Mouse (Mus musculus) spleen, postnatal 4 days (tissue): ENCODE measurements around the gene Letm1.

Experiments
- DNase-seq, 2 experiments: peaks; one replicate each; pipeline ENCODE4 v3.0.0; 2022; ENCODE audit warnings: low spot score in 2 of 2

Gene Letm1

DNA sequence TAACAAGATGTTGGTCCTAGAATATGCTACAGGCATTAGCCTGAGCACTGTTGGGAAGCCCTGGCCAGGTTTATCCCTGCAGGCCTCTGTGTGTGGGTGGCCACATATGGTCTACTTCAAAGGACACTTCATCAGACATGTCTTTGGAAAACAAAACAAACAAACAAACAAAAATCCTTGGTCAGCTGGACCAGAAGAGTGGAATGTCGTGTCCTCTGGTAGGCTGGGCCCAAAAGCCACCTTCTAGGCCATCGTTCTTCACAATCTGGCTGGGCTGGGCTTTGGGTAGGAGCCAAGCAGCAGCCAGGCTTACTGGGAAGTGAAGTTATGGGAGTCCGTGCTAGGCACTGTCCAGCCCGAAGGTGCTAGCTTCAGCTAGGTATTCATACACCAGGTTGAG, 75.5 kb downstream of the Letm1 start:
- no peak for DNase-seq

DNA sequence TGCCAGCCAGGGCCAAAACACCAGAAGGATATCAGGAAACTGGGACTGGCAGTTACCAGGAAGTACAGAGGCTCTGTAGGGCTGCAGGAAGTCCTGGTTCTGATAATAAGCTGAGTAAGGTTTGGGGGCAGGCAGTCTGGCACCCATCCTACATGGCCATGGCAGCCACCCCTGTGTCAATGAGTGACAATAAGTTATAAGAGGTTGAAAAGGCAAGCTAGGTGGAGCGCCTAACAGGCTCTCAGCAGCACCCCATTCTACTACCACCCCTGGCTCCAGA, 76.3 kb downstream of the Letm1 start:
- no peak for DNase-seq

DNA sequence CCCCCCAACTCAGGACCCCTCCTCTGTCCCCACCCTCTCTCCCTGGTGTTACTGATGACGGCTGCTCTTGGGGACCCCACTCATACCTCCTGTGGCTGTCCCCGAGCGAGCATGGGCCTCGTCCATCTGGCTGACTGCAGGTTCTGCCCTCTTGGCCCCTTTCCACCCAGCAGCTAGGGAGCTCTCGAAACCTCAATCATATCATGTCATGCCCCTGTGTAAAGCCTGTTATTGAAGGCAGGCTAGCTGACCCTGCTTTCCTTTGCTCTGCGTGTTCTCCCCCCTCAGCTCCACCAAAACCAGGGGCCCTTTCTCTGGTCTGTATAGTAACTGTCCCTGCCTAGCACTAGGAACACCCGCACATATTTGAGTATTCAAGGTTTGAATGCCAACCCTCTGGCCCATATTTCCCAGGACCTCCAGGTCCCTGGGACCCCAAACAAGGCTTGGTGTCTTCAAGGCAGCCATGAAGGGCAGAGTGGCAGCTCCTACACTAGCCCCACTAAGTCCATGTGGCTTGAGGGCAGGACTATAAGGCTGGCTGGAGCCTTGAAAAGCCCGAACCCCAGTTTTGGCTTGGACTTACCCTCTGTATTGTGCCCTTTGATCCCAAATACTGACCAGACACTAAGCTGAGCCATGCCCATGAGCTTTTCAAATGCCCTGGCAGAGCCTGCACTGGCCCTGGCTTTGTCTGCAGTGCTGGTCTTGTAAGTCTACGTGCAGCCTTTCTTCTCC, 76.8 kb downstream of the Letm1 start:
- DNase-seq, result no peak

DNA sequence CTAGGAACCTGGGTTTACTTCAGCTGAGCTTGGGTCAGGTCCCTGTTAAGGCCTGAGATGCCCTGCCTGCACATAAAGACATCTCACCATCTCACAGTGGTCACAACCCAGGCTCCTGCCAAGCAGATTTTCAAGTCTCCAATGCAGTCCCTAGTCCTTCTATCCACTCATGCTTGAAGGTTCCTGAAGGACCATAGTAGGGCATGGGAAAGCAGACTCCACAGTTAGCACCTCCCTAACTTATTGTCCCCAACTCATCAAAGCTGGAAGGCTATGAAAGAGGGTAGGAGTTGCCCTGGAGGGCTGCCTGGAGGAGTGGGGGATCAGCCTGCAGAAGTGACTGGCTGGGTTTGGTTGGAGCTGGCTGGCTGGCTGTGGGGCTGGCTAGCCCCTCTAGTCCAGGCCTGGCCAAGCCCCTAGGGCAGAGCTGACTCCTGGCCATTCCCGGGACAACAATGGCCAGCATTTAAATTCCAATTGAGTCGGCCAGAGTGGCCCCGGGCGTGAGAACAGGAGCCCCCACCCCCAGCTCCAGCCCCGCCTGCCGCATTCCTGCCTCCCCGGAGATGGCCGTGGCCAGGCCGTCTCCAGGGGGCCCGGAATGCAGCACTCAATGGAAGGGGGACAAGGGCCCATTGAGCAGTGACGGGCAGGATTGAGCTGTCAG, 77.5 kb downstream of the Letm1 start:
- no peak for DNase-seq

DNA sequence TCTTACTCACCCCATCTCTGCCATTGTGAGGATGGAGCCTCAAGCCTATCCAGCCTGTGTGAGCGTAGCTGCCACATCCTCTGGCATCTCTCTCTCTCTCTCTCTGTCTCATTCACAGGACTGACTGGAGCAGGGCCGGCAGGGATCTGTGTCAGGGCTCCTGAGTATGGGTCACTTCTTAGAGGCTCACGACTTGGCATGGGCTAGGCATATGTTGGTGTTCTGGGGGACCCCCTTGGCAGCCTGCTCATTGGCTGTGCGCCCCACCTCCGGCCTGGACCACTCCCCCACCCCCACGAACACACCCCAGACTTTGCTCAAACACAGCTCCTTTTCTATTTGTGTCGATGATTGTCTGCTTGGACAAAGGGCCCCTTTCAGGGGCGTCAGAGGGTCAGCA, 78.6 kb downstream of the Letm1 start:
- DNase-seq, result no peak

DNA sequence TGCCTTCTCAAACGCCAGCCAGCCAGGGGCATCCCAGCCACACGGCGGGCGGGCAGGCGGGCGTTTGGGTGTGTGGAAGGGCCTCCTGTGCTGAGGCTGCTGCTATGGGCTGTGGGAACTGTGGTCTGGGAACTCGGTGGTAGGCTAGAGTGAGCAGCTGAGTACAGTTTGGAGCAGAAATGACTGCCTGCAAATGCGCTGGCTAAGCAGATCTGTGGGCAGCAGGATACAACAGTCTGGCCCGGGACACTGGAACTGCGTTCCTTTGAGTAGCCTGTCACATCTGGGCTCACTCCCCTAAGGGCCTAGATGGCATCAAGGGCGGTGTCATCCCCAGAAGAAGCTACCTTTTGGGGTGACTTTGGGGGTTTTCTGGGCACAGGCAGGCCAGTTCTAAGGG, 80.8 kb downstream of the Letm1 start:
- no peak for DNase-seq

DNA sequence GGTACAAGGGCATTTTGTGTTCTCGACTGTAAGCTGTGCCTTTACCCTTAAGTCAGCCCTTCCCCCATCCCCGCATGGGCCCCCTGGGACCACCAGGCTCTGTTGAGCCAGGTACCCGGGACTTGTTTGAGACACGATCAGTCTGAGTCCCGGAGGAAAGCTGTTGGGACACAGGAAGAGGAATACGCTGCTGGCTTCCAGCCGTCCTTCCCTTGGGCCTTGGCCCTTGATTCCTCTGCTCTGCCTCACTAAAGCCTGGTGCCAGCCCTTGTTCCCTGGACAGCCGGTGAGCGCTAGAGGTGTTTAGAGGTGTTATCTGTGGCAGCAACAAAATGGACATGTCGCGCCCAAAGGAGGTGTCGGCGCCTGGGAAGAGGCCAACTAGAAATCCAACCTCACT, 82.6 kb downstream of the Letm1 start:
- no peak for DNase-seq

DNA sequence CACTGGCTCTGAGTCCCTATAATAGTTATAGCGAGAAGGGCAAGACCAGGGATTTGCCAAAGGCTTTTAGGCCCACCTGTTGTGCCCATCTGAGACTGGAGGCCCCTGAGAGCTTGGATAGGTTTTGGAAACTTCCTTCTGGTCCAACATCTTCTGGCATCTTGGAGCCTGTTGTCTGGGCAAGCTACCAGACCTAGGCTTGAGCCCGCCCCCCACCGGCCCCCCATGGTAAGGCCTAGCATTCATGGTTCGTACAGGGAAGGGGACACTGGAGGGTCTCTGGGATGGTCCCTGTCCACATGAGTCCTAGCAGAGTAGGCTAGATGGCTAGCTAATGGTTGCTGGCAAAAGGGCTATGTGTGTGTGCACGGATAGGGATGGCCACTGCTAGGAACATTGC, 83.9 kb downstream of the Letm1 start:
- DNase-seq, result no peak

DNA sequence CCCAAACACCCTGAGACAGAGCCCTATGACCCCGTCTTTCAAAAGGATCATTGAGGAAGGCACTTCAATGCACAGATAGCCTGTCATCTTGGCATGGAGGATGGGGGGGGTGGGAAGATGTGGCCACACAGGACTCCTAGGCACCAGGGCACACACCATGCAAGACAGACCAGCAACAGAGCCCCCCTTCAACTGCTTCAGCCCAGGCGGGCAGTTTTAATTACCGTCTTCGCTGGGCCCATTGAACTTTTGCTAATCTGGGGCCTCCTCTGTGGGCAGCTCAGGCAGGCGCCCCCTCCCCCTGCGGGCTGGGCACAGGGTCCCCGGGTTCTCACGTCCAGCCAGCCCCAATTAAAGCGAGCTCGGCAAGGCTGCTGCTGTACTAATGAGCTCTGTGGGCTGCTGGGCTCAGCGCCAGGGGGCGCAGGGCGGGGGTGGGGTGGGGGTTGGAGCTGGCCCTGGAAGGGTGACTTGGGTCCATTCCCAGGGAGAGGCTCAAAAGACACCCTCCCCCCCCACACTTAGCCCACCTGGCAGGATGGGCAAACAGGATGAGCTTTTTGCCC, 84.6 kb downstream of the Letm1 start:
- no peak for DNase-seq

DNA sequence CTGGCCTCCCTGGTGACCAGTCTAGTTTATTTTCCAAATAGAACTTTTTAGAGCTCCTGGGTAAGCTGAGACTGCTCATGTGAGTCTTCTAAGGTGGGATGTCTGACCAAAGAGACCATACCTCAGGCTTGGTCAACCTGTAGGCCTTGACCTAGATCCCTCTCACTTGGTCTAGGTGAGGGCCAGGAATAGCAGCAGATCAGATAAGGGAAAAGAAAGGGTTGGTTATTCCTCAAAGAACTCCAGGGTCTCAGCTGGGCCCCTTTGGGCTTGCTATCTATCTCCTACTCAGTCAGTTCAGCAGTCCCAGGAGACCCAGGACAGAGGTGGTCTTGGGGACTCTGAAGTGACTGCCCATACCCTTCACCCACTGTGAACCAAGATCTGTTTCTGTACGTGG, 85.1 kb downstream of the Letm1 start:
- DNase-seq, result no peak

DNA sequence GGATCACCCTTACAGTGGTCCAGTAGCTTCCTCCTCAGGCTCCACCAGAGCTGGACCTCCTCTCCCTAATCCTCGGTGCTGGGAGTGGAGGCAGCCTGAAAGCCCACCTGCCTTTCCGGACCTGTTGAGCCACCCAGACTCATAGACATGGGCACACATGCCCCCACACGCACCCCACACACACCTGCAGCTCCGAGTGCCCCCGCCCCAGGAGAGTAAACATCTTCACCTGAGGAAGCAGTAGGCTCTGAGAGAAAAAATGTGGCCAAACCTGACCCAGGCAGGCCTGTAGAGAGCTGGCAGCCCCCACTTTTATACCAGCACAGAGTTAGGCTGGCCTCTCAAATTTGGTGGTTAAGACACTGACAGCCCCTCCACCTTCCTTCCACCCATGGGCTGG, 86.2 kb downstream of the Letm1 start:
- no peak for DNase-seq

DNA sequence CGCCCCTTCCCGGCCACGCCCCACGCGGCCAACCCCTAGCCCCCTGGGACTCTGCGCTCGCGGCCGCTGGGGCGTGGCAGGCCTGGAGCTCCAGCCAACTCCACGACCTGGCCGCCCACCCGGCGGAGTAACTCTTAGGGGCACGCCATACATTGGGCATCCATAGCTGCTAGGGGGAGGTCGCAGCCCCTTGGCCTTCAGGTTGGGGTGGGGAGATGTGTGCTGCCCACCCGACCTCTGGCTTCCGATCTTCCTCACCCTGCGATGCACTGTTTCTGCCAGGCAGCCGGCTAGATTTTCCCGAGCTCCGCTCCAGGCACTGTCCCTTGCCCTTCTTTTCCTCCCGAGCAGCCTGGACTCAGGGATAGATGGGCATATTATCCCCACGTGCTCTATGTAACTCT, 86.9 kb downstream of the Letm1 start:
- no peak for DNase-seq

DNA sequence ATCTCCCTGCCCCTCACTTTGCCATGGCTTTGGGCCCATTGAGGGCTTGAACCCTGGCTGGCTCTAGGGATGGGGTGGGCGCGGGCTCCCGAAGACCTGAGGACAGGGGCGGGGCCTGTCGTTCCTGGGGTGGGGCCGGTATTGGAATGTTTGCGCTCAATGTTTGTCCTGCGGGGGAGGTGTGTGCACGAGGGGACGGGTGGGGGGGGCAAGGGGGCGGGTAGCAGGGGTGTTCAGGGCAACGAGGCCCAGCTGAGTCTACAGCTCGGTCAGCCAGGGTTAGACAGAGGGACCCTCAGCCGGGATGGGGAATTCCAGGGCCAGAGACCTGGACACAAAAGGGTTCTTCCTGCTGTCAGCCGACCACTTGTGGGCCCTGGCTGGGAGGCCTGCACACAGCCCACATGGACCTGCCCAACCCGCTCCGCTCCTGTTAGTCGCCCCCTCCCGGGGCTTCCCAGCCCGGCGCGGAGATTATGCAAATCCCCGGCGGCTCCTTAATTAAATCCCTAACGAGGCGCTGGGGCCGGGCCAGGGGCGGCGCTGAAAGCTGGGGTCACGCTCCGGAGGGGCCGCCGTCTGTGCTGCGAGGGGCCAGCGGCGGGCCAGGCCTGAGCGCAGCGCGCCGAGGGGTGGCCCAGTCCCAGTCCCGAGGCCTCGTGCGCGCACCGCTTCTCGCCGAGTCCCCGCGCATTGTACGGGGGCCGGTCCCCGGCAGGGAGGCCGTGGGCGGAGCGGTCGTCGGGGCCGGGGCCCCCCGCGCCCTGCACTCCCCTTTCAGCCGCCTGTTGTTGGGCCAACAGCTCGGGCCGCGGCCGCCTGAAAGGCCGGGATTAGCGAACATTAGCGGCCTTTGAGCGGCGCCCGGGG, 87.5 kb downstream of the Letm1 start:
- no peak for DNase-seq

DNA sequence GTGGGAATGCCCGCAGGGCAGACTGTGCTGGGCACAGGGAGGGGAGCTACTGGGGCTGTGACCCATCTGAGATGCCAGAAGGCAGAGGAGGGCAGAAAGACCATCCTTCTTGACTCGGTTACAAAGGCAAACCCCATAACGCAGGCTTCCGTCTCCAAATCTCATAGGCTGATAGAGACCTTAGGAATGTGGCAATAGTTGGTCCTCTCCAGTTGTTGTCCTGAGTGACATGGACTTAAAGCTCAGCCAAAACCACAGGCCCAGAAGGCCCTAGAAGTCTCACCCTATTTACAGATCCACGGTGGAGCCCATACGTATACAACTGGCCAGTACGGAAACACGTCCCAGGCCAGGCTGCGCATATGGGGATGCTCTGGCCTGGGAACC, 88.2 kb downstream of the Letm1 start:
- DNase-seq, result no peak

DNA sequence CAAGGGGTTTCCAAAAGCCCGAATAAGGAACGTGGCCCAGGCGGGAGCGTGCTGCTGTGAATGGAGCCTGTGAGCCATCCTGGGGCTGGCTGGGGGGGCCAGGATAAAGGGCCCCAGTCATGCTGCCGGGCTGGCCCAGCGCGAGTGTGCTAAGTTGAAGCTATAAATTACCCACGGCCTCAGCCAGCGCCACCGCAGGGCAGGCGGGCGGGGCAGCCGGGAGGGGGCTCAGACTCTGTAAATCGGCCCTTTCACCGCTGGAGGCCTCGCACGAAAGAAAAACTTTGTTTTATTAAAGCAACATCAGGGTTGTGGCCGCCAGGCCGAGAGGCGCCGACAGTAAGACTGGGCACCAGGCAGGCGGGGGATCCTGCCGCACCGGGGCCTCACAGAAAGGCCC, 90.2 kb downstream of the Letm1 start:
- DNase-seq, result no peak

DNA sequence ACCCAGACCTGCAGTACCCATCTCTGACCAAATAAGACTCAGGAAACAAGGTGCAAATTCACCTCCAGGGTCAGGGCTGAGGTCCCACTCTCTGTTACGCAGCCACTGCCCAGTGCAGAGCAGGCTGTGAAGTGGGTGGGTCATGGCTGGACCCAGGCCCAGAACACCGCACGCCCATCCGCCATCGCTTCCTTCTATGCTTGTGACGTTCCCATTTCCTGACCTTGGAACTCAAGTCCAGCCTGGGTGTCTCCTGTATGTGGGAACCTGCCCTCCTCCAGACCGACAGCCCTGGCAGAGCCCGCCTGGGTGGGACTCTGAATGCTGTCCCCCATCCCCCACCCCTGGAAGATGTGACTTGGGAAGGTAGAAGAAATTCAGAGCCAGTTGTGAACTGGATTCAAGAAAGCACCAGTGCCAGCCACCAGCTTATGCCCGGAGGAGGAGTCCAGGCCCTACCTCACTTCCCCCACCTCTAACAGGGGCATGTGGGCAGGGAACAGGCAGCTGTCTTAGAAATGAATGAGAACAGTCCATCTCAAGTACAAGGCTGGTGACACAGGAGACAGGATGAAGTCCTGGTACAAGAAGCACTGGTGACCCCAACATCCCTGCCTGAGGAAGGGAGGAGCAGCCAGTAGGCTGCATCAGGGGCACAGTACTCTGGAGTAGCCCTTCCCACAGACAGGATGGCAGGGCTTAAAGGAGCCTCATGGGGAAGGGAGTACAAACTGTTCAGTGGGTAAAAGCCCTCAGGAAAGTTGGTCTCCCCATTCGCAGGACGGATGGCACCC, 92.6 kb downstream of the Letm1 start:
- DNase-seq, result no peak
